Mouse (Mus musculus): Measurements from ENCODE around the gene Olfml2a. TPM values are rescaled to one million over a fixed set of nuclear protein-coding genes. Genes with fewer than 3 reads are reported as not detected.

The Olfml2a gene
- polyA plus RNA-seq, 2 experiments from 2014 or later, result 0.16 TPM; not detected in 1

DNA sequence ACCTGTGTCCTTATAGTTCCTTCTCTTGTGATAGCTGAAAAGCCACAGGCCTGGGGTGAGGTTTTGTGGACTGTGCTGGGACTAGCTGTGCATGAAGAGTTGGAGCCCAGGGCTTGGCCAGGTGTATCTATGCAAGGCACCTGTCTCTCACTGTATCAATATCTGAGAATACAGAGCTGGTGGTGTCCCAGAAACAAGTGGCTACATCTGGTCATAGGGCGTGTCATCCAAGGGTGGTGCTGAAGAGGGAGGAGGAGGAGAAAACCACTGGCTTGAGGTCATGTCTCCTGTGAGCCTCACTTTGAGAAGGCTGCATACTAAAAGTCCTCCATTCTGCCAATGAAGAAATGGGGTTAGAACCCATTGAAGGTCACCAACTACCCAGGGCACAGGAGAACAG lies 6.2 kb downstream of the Olfml2a start:
- no peak for ATAC-seq

DNA sequence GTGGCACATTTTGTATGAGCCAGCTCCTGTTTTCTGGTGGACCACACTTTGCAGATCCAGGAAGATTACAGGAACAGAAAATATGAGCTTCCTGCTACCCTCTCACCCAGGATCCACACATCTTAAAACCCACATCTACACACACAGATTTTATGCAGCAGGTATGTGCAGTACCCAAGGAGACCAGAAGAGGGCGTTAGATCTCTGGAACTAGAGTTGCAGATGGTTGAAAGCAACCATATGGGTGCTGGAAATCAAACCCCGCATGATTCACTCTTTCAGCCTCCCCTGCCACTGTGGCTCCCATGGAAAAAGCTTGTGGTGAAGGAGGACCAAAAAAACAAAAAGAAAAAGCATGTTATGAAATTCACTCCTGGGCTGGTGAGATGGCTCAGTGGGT lies 7.3 kb downstream of the Olfml2a start:
- ATAC-seq, result no peak

DNA sequence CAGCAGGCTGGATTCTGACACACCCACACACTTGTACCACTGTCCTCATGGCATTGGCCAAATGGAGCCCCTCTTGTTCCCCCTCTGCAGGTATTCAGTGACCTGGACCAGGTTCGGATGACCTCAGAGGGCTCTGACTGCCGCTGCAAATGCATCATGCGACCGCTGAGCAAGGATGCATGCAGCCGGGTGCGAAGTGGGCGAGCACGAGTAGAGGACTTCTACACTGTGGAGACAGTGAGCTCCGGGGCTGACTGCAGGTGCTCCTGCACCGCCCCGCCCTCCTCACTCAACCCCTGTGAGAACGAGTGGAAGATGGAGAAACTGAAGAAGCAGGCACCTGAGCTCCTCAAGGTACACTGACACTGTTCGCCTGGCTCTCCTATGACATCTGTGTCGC lies 9.6 kb downstream of the Olfml2a start:
- no peak for ATAC-seq

DNA sequence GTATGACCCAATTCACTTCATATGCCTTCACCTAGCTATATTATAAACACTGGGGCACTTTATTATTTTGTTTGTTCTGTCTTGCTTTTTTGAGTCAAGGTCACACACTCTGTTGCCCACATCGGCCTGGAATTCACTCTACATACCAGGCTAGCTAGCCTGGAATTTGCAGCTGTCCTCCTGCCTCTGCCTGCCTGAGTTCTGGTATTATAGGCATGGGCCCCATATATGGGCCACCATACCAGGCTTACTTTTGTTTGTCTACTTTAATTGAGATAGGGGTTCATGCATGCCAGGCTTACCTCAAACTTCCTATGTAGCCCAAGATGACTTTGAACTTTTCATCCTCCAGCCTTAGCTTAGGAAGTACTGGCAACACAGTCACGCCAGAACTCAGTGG lies 10.1 kb downstream of the Olfml2a start:
- no peak for ATAC-seq

DNA sequence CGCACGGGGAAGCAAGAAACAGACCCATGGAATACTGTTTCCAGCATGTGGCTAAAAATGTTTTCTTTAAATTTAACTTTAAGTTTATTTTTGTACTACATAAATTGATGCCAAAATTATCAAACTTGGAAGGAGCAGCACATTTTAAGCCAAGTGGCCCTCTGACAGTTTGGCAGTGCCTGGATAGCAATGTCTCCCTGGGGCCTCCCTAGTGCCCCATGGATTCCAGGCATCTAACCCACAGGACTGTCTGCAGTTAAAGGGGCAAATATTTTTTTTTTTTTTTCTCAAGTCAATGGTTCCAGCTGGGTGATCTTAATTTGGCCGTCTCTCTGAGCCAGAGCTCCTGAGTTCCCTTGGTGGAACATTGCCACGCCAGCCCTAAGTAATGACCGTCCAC lies 11.4 kb downstream of the Olfml2a start:
- ATAC-seq, result no peak

DNA sequence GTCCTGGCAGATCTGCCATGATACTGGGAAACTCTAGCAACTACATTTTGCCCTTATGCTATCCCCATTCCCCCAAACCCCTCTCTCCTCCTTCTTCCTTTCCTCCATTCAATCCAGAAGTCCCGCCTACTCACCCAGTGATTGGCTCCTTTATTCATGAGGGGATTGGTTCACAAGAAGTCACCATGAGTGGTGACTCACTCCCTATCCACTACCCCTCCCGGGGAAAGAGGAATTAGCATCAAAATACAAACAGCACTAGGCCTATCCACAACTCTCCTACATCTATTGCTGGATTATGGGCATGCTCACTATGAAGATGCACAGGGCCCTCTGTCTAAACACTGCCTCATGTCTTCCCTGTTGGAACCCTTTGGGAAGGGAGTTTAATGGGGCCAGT lies 12.2 kb downstream of the Olfml2a start:
- ATAC-seq, result no peak

DNA sequence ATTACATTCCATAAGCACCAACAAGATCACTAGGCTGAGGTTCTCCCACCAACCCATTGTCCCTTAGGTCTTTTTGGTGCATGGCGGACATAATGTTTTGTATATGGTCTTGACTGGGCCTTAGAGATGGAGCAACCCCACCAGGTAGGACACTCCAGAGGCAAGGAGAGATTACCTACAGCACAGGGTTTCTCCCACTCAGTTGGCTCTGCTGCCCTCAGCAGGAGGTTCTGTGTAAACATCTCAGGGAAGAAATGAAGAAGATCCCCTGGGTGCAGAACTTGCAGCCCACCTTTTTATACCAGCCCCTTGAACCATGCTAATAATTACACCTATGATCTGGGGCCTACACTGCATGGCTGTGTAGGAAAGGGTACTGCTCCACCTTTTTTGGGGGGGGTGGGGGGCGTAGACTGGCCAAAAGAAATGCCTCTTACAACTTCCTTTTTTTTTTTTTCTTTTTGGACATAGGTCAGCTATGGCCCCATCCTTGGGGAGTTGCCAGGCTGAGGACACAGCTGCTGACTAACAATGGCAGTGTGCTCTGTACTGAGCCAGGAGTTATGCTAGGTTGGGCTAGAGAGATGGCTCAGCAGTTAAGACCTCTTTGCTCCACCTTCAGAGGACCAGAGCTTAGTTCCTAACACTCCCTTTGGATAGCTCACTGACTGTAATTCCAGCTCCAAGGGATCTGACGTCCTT lies 12.8 kb downstream of the Olfml2a start:
- ATAC-seq, result no peak

DNA sequence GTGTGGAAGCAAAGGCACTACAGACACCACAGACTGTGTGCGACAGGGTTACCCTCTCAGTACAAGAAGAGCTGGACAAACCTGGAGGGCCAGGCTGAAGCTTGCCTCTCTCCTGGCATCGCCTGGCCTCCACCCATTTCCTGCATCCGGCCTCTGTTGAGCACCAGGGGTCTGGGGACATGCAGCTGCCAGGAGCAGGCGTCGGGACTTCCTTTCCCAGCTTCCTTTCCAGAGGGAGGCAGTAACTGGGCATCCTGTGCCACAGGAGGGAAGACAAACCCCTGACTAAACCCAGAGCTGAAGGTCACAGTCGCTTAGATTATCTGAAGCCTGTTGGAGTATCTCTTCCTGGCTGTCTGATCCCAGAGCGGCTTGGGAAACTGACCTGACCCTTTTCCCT lies 15.8 kb downstream of the Olfml2a start:
- no peak for ATAC-seq

DNA sequence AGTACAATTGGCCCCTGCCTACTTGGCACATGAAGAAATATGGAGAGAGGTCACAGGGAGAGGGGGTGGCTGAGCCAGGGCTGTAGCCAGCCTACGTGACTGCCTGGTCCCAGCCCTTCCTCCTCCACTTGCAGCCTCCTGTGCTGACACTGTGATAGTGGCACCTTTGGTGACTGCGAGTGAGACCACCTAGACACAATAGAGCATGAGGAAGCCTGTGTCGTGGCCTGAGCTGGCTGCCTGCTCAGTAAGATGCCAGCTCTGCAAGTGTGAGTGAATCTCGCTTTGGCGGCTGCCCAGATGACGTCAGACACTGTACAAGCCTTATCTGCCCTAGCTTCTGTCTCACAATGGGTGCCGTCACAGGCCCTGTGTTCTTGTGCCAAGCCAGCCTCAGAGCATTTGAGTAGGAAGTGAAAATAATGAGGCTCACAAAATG lies 18.5 kb downstream of the Olfml2a start:
- ATAC-seq, result no peak

DNA sequence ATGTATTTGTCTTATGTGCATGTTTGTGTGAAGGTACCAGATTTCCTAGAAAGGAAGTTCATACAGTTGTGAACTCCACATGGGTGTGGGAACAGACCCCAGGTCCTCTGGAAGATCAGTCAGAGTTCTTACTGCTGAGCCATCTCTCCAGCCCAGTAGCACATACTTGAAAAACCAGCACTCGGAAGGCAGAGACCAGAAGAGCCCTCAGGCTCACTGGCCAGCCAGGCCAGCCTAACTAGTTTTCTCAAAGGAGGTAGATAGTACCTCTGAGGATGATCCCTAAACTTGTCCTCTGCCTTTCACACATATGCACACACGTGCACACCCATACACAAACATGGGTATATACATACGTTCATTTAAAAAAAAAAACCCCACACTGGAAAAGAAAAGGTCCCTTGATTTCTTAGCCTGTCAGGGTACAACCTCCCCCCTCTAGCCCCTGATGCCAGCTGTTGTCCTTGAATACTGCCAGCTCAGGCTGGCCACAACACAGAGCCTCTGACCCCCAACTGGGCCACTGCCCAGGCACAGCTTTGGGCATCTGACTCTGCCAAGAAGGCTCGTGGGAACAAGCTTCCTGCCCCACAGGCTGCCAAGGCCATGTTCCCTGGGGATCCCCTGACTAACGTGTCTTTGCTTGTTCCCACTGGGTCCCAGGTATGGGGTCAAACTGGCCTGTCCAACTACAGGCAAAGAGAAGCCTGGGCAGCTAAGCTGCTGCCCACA lies 21.5 kb downstream of the Olfml2a start:
- ATAC-seq, result no peak

DNA sequence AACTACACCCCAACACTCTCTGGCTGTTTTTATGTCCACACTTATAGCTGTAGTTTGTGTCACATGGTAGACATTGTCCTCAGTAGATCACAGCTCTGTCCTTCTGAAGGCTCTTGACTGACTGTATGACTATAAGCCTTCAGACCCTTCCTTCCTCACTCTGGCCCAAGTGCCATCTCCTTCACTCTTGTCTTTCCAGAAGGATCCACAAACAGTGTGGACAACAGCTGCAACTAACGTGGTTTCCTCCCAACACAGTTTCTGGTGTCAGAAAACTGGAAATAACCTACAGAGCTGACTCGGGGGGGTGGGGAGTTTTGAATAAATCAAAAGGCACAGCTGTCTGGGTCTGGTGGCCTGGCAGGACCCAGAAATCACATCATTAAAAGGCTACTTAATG lies 24.3 kb downstream of the Olfml2a start:
- no peak for ATAC-seq

DNA sequence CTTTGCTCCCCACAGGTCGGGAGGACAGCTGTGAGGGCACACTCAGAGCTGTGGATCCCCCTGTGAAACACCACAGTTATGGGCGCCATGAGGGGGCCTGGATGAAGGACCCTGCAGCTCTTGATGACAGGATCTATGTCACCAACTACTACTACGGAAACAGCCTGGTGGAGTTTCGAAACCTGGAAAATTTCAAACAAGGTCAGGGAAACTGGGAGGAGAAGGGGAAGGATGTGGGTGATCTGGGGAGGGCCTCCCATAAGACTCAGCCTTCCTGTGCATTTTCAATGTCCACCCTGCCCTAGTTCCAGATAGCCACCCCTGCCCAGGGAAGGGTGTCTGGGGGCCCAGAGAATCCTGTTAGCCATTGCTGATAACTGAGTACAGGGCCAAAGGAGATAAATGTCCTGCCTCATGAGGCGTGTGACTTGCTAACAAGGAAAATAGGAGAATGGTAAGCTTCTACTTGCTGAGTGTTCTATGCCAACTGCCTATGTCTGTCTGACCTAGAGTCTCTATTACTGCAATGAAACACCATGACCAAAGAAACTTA lies 26.0 kb downstream of the Olfml2a start:
- no peak for ATAC-seq

DNA sequence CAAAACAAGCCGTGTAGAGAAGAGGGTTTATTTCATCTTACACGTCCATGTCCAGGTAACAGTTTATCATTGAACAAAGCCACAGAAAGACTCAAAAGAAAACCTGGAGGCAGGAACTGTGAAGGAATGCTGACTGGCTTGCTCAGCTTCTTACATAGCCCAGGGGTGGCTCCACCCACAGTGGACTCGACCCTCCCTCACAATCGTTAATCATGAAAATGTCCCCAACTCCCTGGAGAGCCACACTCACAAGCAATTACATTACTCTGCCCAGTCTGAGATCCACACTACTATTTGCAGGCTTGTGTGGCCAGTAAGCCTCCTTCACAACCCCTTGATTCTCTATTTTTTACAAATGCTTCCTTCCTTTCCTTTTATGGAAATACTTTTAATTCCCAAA lies 32.4 kb downstream of the Olfml2a start:
- ATAC-seq, result no peak

DNA sequence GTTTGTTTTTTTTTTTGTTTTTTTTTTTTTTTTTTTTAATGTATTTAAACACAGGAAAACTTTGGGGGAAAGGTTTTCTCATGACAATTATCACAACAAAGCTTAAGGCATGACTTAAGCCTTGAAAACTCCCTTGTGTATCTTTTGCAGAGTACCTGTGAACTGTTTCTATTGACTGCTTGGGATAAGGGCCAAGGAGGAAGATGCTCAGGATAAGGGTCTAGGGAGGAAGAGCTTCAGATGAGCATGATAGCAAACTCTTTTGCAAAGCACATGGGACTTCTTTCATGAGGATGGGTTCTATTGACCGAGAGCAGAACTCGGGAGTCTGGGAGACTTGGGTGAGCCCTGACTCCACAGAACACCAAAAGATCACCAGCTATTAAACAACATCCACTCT lies 37.9 kb downstream of the Olfml2a start:
- no peak for ATAC-seq

DNA sequence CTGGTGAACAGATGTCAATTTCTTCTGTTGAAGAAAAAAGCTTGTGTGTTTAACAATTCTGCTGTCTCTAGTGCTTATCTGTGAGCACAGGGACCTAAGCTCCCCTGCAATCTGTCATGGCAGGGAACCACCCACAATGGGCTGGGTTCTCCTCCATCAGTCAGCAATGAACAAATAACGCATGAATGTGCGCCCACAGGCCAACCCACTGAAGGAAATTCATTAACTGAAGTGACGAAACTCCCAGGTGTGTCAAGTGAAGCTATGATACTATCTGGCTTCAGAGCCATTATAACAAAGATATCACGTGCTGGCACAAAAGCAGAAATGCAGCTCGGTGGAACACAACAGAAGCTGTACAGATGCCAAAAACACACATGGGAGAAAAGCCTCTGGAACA lies 38.3 kb downstream of the Olfml2a start:
- ATAC-seq, result no peak

DNA sequence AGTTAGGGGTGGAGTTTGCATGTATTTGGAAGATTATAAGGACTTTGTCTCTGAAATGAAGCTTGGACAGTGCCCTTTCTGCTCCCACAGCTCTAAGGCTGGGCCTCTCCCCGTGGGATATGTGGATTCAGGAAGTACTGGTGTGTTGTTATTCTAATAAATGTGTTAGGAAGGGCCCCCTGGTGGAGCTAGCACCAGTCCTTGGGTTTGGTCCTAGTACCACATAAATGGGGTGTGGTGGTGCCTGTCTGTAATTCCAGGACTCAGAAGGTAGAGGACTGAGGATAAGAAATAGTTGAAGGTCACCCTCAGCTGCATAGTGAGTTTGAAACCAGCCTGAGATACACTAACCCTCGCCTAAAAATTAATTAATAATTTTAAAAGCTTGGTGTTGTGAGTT lies 41.4 kb downstream of the Olfml2a start:
- no peak for ATAC-seq

DNA sequence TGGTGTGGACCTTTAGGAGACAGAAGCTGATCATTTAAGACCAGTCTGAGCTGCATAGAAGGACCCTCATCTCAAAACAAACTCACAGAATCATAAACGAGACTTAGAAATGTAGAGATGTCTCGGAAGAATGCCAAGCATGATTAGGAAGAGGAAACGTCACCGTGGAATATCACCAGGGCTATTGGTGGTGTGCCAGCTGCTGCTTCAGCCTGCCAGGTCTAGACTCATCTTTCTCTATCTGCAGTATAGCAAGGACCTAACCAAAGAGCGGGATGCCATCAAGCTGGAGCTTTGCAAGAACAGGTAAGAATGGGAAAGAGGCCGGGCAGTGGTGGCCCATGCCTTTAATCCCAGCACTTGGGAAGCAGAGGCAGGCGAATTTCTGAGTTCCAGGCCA lies 41.9 kb downstream of the Olfml2a start:
- ATAC-seq, result no peak

DNA sequence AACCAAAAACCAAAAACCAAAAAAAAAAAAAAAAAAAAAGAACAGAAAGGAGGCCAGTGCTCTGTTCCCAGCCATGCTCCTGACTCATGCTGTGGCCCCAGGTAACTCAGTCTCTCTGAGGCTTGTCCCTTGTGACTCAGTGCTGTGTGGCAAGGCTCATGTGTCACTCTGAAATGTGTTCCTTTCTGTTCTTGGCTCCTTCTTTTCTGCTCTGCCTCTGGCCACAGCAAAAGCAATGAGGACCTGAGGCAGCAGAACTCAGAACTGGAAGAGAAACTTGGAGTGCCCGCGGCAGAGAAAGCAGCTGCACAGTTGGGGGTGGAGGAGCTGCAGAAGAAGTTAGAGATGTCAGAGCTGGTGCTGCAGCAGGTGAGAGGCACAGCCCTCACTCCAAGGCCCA lies 42.4 kb downstream of the Olfml2a start:
- no peak for ATAC-seq

DNA sequence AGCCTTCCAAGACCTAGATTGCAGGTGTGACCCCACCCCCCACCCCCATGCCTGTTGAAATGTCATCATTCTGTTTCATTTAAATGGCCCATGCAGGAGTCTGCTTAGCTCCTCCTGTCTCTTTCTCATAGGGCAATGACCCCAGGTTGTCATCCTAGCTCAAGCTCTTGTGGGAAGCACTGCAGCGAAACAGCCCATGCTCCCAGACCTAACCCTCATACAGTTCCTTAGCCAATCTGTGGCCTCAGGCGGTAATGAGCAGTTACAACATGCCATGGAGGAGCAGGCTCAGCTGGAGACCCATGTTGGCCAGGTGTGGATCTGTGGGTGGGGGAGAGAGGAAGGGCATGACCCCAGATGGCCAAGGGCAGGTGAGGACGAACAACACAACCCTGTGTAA lies 43.4 kb downstream of the Olfml2a start:
- ATAC-seq, result no peak

DNA sequence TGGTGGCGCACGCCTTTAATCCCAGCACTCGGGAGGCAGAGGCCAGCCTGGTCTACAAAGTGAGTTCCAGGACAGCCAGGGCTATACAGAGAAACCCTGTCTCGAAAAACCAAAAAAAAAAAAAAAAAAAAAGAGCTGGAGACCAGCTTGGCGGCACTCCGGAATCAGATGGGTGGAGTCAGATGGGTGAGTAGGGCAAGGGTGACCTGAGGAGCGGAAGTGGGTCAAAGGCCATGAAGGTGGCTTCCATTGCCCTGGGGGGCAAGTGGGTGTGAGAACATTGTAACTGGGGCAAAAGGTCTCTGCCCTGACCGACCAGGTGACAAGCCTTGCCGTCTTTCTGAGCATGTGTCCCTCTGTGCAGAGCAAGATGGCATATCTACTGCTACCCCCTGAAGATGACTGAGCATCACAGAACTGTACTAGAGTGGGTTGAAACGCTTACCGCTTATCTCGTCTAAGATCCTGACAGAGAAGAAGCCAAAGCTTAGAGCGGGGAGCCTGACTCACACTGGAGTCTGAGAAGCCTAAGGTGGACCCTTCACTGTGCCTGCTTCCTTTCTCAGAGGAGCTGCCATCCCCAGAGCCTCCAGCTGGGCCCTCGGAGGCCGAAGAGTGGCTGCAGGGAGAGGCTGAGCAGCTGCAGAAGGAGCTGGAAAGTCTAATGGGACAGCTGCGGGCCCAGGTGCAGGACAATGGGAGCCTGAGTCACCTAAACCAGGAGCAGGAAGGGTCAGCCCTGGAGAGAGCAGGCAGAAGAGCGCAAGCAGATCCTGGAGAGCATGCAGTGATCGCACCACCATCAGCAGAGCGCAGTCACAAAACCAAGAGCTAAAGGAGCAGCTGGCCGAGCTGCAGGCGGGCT lies 44.4 kb downstream of the Olfml2a start:
- no peak for ATAC-seq

DNA sequence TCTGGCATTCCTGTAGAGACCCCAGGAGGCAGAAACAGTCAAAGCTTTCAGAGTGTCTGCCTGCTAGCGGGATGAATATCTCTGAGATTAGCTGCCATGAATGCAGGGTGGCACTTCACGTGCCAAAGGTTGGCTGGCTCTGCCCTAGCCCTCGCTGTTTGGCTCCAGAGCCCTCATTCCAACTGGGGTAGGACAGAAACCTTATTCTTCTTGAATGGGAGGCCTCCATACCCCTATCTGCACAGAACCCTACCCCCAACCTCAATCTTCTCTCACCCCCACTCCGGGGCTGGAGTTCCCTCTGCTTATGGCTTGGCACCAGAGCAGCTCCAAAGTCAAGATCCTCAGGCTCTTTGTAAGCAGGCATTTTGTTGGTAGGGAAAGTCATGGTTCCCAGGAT lies 46.1 kb downstream of the Olfml2a start:
- ATAC-seq, result no peak

DNA sequence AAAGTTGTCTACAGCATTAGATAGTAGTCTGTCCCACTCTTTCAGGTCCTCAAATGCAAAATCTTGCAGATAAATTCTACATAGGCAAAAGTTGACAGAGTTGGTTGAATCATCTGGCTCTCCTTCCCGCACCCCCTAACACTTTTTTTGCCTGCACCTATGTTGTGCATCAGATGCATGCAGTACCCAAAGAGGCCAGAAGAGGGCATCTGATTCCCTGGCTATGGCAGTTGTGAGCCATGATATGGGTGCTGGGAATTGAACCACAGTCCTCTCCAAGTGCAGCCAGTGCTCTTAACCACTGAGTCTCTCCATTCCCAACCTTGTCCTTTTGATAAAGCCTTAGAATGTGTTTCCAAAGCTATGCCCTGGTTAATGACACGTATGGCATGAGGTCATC lies 51.7 kb downstream of the Olfml2a start:
- ATAC-seq, result no peak

DNA sequence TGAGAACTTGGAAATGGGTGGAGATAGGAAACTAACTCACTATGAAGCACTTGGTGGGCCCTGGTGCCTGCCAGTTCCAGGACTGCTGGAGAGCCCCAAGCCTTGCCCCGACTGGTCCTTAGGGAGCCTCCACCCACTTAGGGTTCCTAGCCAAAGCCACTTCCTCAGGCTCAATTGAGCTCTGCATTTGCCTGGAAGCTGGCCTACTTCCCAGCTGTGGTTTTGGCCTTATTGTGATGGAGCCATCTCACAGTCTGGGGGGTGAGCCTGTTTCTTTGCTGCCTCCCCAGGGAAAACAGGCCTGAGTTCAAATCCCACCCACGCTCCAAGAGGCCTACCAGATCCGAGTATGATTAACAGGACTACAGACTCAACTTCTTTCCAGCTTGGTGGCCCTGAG lies 54.8 kb downstream of the Olfml2a start:
- no peak for ATAC-seq
